Mouse (Mus musculus): ENCODE measurements around the gene Fam83d.

DNA sequence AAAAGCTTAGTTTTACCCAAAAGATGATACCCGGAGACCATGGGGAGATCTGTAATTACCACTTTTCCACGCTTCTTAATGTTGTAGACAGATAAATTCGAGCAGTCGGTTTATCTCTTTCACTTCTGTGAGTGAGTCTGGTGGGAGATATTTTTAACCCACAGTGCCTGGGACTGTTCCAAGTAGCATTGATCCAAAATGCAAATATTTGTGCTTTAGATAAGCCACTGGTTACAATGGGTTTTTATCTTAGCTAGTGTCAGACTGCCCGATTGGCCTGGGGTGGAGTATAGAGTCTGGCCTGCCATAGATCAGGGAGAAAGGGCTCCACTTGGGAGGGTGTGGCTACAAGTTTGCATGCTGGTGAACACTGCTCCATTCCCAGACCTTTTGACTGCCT lies 878 bp downstream of the Fam83d start:
- TF ChIP-seq CTCF (IDR thresholded peaks at IDR 0.05; ENCODE audit: control insufficient read depth, insufficient read depth, insufficient replicate concordance, low read depth, low read length) = no peak
- no peak for TF ChIP-seq POLR2A (IDR thresholded peaks at IDR 0.05; ENCODE audit: control insufficient read depth, low read depth, low read length)
